Mouse (Mus musculus) liver, embryonic 14.5 days (tissue): ENCODE results near the gene Ssbp3.

Experiments
- CTCF ChIP-seq: IDR thresholded peaks from 2 replicates; pipeline ENCODE4 v1.5.1; 2016; ENCODE audit warnings: antibody characterized with exemption, low read depth, control low read depth
- EP300 ChIP-seq: IDR thresholded peaks from 2 replicates; pipeline ENCODE4 v1.6.1; 2016; ENCODE audit warnings: antibody characterized with exemption, low read depth

DNA sequence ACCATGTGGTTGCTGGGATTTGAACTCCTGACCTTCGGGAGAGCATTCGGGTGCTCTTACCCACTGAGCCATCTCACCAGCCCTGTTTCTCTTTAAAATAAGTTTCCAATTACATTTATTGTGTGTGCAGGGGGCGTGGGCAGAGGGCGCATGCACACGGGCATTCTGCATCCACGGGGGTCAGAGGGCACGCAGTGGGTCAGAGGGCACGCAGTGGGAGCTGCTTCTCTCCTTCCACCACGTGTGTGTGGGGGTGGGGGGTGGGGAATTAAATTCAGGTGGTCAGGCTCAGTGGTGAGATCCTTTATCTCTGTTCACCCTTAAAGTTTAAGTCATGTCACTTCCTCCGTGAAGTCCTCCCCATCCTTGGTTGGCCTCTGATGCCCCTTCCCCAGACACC, 187.9 kb downstream of the Ssbp3 start:
- TF ChIP-seq CTCF (no peak), EP300 (no peak)
